Mouse (Mus musculus) testis, adult 2 months (tissue): ENCODE results near the gene Pcare. TPM values are rescaled to one million over a fixed set of nuclear protein-coding genes. Genes with fewer than 3 reads are reported as not detected.

Source experiments
- H3K27ac ChIP-seq: fragments of 200-500 bp; 2 replicates; pipeline ENCODE4 v1.5.1; 2012; ENCODE audit warnings: low read depth, low read length; ENCODE audit not compliant: control insufficient read depth, insufficient read depth
- H3K27me3 ChIP-seq: fragments of 200-500 bp; 2 replicates; pipeline ENCODE4 v1.6.1; 2012; ENCODE audit warnings: mild to moderate bottlenecking, low read length, moderate library complexity; ENCODE audit not compliant: control insufficient read depth, insufficient read depth
- H3K36me3 ChIP-seq: fragments of 200-500 bp; 2 replicates; pipeline ENCODE4 v1.6.1; 2012; ENCODE audit warnings: mild to moderate bottlenecking, low read length; ENCODE audit not compliant: control insufficient read depth, insufficient read depth
- H3K4me1 ChIP-seq: fragments of 200-500 bp; 2 replicates; pipeline ENCODE4 v1.6.1; 2012; ENCODE audit warnings: low read length; ENCODE audit not compliant: control insufficient read depth, insufficient read depth
- H3K4me3 ChIP-seq: fragments of 200-500 bp; 2 replicates; pipeline ENCODE4 v1.5.1; 2012; ENCODE audit warnings: low read depth, mild to moderate bottlenecking, low read length, moderate library complexity, mixed read lengths; ENCODE audit not compliant: control insufficient read depth
- CTCF ChIP-seq: fragments of 200-500 bp; IDR thresholded peaks from 2 replicates; pipeline ENCODE4 v1.5.1; 2012; ENCODE audit warnings: low read depth, mild to moderate bottlenecking, inconsistent platforms, low read length, moderate library complexity; ENCODE audit not compliant: control insufficient read depth, insufficient read depth, insufficient replicate concordance
- POLR2A ChIP-seq: fragments of 200-500 bp; IDR thresholded peaks from 2 replicates; pipeline ENCODE4 v1.6.1; 2012; ENCODE audit warnings: low read depth, mild to moderate bottlenecking, inconsistent platforms, low read length, moderate library complexity; ENCODE audit not compliant: control insufficient read depth
- polyA plus RNA-seq: library from polyadenylated mRNA; depleted of rRNA; stranded (reverse); fragments of >200 nt; gene quantifications from 2 replicates; pipeline ENCODE4 v1.2.3, GENCODE M21; 2012

Pcare gene
- polyA plus RNA-seq, 1 experiment, result 1.4 TPM

DNA sequence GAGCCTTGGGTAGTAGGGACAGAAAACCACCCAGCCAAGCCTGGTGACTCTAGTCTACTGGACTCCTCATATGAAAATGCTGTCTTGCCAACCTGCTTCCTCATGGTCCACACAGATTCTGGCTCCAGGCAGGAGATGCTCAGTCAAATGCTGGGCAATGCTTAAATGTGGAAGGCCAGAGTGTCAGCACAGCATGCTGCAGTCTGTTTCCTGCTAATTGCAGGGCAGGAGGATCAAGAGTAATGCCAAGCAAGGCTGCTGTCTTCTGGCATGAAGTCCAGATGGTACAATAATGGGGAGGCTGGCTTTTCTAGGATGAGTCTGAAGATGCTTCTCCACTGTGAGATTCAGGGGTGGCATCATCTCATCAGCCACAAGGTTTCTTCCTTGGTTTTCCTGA is 32.3 kb downstream of the Pcare start:
- Histone ChIP-seq H3K36me3 (no peaks in the 10 kb centered on the region), H3K27me3 (no peaks in the 10 kb centered on the region), H3K4me1 (no peaks in the 10 kb centered on the region), H3K27ac (peak overlapping the region; percentile 10; the same call in 1 of the 2 replicates), H3K4me3 (peak overlapping the region; percentile 89)
- TF ChIP-seq CTCF, result no peak
- no peak for TF ChIP-seq POLR2A

DNA sequence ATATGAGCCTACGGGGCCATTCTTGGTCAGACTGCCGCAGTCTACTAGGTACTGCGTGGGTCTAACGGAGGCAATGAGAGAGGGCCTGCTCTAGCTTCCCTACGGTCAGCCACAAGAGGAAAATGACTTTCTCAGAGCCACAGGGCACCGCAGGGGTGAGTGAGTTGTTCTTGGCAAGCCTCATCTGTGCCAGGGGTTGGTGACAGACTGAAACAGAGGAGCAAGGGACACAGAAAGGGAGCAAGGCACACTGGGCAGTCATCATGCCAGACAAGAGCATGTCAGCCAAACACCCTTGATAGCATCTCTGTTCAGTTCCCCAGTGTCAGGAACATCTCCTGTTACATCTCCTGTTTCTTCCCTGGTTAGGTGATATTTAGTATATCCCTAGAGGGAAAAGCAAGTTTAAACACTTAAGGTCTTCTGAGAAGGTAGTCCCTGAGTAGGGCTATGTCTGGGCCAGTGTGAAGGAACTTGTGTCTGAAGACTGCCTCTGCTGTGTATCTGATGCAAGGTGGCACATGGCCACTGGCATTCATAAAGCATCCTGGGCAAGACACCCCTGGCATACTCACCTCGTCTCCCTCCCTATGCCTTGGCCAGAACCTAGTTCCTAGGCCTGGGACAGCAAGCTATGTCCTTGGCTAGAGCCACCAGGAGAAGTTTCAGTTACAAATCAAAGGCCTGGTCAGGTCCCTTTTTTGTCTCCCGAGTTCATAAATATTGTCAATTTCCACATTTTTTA is 34.6 kb downstream of the Pcare start:
- Histone ChIP-seq H3K27me3 (no peaks in the 10 kb centered on the region), H3K4me1 (no peaks in the 10 kb centered on the region), H3K4me3 (peak overlapping the region; percentile 59), H3K27ac (no peak overlapping the region), H3K36me3 (no peaks in the 10 kb centered on the region)
- no peak for TF ChIP-seq POLR2A
- TF ChIP-seq CTCF, result no peak

DNA sequence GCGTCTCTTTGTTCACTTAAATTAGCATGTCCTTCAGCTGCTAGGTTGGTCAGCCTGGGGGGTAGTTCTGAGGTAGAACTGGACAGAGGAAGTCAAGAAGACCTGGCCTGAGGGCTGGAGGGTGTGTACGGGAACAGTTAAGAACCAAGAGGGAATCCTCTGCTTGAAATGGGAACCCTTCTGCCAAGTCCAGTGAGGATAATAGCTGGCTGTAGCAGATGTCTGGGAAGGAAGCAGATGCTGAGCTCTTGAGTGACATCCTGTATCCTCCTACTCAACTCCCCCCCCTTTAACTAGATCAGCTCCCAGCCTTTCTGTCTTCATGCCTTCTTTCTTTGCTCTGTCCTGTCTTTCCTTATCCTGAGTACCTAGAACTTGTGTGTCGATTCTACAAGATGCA is 37.7 kb downstream of the Pcare start:
- Histone ChIP-seq H3K4me1 (no peaks in the 10 kb centered on the region), H3K36me3 (no peaks in the 10 kb centered on the region), H3K4me3 (no peak overlapping the region), H3K27ac (no peak overlapping the region), H3K27me3 (no peaks in the 10 kb centered on the region)
- TF ChIP-seq POLR2A (no peak), CTCF (no peak)

GRCm38 (mm10) chr17:71712279-71712678 is 40.4 kb downstream of the Pcare start:
- Histone ChIP-seq H3K27me3 (no peaks in the 10 kb centered on the region), H3K4me3 (no peak overlapping the region), H3K4me1 (no peaks in the 10 kb centered on the region), H3K36me3 (no peaks in the 10 kb centered on the region), H3K27ac (no peak overlapping the region)
- no peak for TF ChIP-seq CTCF
- no peak for TF ChIP-seq POLR2A

DNA sequence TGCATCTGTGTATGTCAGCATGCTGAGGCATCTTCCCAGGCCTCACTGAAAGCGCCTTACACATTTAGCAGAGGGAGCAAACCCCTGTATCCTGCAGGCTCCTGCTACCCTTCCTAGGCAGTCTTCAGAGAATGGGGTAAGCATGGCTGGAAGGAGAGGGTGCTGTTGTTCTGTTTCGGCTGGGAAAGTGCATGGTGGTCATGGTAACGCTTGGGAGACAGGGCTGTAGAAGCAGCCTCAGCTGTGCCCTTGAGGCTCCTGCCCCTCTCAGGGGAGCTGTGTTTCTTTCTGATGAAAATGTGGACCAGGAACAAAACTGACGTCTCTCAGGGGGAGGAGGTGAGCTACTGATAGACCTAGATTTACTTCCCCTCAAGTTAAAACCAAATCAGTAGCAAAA is 45.0 kb downstream of the Pcare start:
- no peak overlapping the region for H3K4me3 ChIP-seq
- H3K36me3 ChIP-seq, result no peaks in the 10 kb centered on the region
- H3K4me1 ChIP-seq, result no peaks in the 10 kb centered on the region; the same call in 1 of the 2 replicates
- H3K27me3 ChIP-seq, result no peaks in the 10 kb centered on the region
- H3K27ac ChIP-seq, result no peak overlapping the region
- no peak for TF ChIP-seq CTCF
- no peak for TF ChIP-seq POLR2A

GRCm38 (mm10) chr17:71705550-71706480 is 46.9 kb downstream of the Pcare start:
- TF ChIP-seq CTCF (no peak), POLR2A (no peak)
- H3K4me1 ChIP-seq, result no peaks in the 10 kb centered on the region; the same call in 1 of the 2 replicates
- no peak overlapping the region for H3K4me3 ChIP-seq
- no peaks in the 10 kb centered on the region for H3K36me3 ChIP-seq
- H3K27ac ChIP-seq, result 0 out of 2 replicates have a peak overlapping the region, but pooled peaks have one; percentile 27
- H3K27me3 ChIP-seq, result no peaks in the 10 kb centered on the region

GRCm38 (mm10) chr17:71705113-71705512 is 47.6 kb downstream of the Pcare start:
- no peak overlapping the region for H3K4me3 ChIP-seq
- peak overlapping the region; percentile 22; the same call in 1 of the 2 replicates for H3K27ac ChIP-seq
- TF ChIP-seq CTCF (no peak), POLR2A (no peak)
- H3K36me3 ChIP-seq, result no peaks in the 10 kb centered on the region
- H3K27me3 ChIP-seq, result no peaks in the 10 kb centered on the region
- H3K4me1 ChIP-seq, result no peaks in the 10 kb centered on the region; the same call in 1 of the 2 replicates
